Mouse (Mus musculus): ENCODE measurements around the gene Olfr1272. TPM values are rescaled to one million over a fixed set of nuclear protein-coding genes. Genes with fewer than 3 reads are reported as not detected.
"Not testable (repeated sequence)": the region's sequence is repeated elsewhere in the genome, so short reads cannot be mapped to it uniquely, and the experiment has no call there.

The Olfr1272 gene
- polyA plus RNA-seq (2014; fragmentation: Nextera tagmentation; extraction: Ambion mirVana) = not detected in 2 replicates

DNA sequence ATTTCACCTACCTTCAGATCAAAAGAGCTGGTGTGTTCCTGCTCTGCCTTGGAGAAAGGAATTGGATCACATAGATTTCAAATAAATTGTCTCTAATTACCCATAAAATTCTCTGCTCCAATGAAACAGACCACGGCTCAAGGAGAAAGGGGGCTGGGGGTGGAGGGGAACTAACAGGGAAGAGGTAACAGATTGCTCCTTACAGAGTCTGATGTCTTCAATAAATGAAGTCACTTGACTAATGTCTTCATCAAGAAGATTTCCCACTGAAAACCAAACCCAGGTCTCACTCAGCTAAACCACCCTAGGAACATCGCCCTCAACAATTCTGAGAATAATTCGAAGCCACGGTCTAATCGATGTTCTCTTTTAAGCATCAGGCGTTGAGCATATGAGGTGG is at the start of gene Olfr1272:
TSS of gene Olfr1272 (minus strand) at position 101 of the 400 bp plus-strand sequence.
- ATAC-seq (replicated peaks; ENCODE audit: low FRiP score, low TSS enrichment, low read depth) = no peak
- Histone ChIP-seq H3K36me3 (ENCODE audit: control insufficient read depth, insufficient read depth, low read length) (no peaks in the 10 kb centered on the region), H3K27ac (ENCODE audit: low read depth) (no peak within 1 kb of the TSS), H3K9ac (ENCODE audit: low read length) (no peak within 1 kb of the TSS), H3K4me1 (replicated peaks; ENCODE audit: control insufficient read depth, insufficient read depth, low read length) (no peaks in the 10 kb centered on the region), H3K4me2 (ENCODE audit: low read length) (no peak within 1 kb of the TSS), H3K4me3 (ENCODE audit: low read depth, low read length) (no peak within 1 kb of the TSS), H3K9me3 (ENCODE audit: control insufficient read depth, low read length) (no peaks in the 10 kb centered on the region), H3K27me3 (replicated peaks; ENCODE audit: control insufficient read depth, insufficient read depth, low read length) (no peaks in the 10 kb centered on the region)
- DNase-seq (ENCODE audit: low spot score) = no peak
- WGBS = 93% methylated on average over 6 of the region's 6 CpGs

DNA sequence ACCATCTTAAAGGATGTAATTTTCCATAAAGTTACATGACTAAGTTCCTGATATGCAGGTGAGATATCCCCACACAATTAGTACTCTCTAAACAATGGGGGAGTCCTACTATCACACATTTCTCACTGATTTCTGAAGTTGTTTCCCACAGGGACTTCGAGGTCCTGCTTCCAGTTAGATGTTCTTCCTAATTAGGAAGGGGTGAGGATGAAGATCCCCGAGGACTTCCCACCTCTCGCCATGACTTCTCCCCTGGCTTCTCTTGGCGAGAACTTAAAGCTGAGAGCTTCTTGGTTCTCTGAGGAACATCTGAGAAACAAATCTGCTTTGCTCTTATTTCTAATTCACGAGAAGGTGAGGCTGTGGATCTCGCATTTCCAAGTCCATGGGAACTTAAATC is 29.3 kb upstream of the Olfr1272 start, which contains the start of gene Gm13769:
TSS of gene Gm13769 (plus strand) at position 301 of the 400 bp plus-strand sequence.
- not testable (repeated sequence) for H3K9me3 ChIP-seq (ENCODE audit: control insufficient read depth, low read length); ATAC-seq (replicated peaks; ENCODE audit: low FRiP score, low TSS enrichment, low read depth); H3K4me3 ChIP-seq (ENCODE audit: low read depth, low read length); DNase-seq (ENCODE audit: low spot score); H3K27ac ChIP-seq (ENCODE audit: low read depth); H3K36me3 ChIP-seq (ENCODE audit: control insufficient read depth, insufficient read depth, low read length); H3K9ac ChIP-seq (ENCODE audit: low read length); H3K27me3 ChIP-seq (replicated peaks; ENCODE audit: control insufficient read depth, insufficient read depth, low read length); H3K4me2 ChIP-seq (ENCODE audit: low read length); H3K4me1 ChIP-seq (replicated peaks; ENCODE audit: control insufficient read depth, insufficient read depth, low read length)
- WGBS = no CpG with 5 or more reads among the region's 6 CpGs

DNA sequence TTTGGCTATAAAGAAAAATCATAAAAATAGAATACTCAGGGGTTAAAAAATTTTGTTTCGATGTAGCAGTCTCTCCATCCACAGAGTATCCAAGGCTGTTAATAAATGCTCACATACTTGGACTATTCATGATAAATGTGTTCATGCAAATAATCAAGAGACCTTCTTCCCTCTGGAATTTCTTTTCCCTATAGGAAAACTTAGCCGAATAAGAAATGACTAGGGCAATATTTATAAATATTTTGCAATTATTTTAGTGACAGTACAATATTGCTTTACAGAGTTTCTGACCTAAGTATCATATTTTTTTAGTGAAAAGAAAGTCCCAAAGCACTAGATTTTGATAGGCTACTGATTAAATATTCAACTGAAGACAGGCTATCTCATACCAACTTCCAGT is 21.7 kb downstream of the Olfr1272 start, which contains the start of gene Olfr1271:
TSS of gene Olfr1271 (minus strand) at position 101 of the 400 bp plus-strand sequence.
- no peaks in the 10 kb centered on the region for H3K27me3 ChIP-seq (replicated peaks; ENCODE audit: control insufficient read depth, insufficient read depth, low read length)
- no peak for DNase-seq (ENCODE audit: low spot score)
- no peaks in the 10 kb centered on the region for H3K9me3 ChIP-seq (ENCODE audit: control insufficient read depth, low read length)
- no peak within 1 kb of the TSS for H3K4me2 ChIP-seq (ENCODE audit: low read length)
- no peaks in the 10 kb centered on the region for H3K36me3 ChIP-seq (ENCODE audit: control insufficient read depth, insufficient read depth, low read length)
- H3K27ac ChIP-seq (ENCODE audit: low read depth) = no peak within 1 kb of the TSS
- H3K4me3 ChIP-seq (ENCODE audit: low read depth, low read length) = no peak within 1 kb of the TSS
- no peaks in the 10 kb centered on the region for H3K4me1 ChIP-seq (replicated peaks; ENCODE audit: control insufficient read depth, insufficient read depth, low read length)
- 90% methylated on average over 2 of the region's 2 CpGs for WGBS
- ATAC-seq (replicated peaks; ENCODE audit: low FRiP score, low TSS enrichment, low read depth) = no peak
- H3K9ac ChIP-seq (ENCODE audit: low read length) = no peak within 1 kb of the TSS

DNA sequence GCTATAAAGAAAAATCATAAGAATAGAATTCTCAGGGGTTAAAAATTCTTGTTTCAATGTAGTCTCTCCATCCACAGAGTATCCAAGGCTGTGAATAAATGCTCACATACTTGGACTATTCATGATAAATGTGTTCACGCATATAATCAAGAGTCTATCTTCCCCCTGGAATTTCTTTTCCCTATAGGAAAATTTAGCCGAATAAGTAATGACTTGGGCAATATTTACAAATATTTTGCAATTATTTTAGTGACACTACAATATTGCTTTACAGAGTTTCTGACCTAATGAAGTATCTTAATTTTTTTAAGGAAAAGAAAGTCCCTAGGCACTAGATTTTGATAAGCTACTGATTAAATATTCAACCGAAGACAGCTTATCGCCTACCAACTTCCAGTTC is 35.1 kb downstream of the Olfr1272 start, which contains the start of gene Olfr142:
TSS of gene Olfr142 (minus strand) at position 101 of the 400 bp plus-strand sequence.
- 93% methylated on average over 4 of the region's 4 CpGs for WGBS
- H3K36me3 ChIP-seq (ENCODE audit: control insufficient read depth, insufficient read depth, low read length) = no peaks in the 10 kb centered on the region

More for the DNA sequence above, 35.1 kb downstream of the Olfr1272 start, which contains the start of gene Olfr142:
- Histone ChIP-seq H3K27me3 (replicated peaks; ENCODE audit: control insufficient read depth, insufficient read depth, low read length) (no peaks in the 10 kb centered on the region), H3K4me2 (ENCODE audit: low read length) (no peak within 1 kb of the TSS), H3K9ac (ENCODE audit: low read length) (no peak within 1 kb of the TSS), H3K9me3 (ENCODE audit: control insufficient read depth, low read length) (no peaks in the 10 kb centered on the region), H3K27ac (ENCODE audit: low read depth) (no peak within 1 kb of the TSS), H3K4me3 (ENCODE audit: low read depth, low read length) (no peak within 1 kb of the TSS), H3K4me1 (replicated peaks; ENCODE audit: control insufficient read depth, insufficient read depth, low read length) (no peaks in the 10 kb centered on the region)
- no peak for DNase-seq (ENCODE audit: low spot score)
- ATAC-seq (replicated peaks; ENCODE audit: low FRiP score, low TSS enrichment, low read depth) = no peak

Other genes starting within 250 kb of the Olfr1272 start
- not detected in 2 replicates for gene Olfr140, start 229.2 kb downstream of the Olfr1272 start, polyA plus RNA-seq (2014; fragmentation: Nextera tagmentation; extraction: Ambion mirVana)
- not detected in 2 replicates for gene Olfr1269, start 171.4 kb downstream of the Olfr1272 start, polyA plus RNA-seq (2014; fragmentation: Nextera tagmentation; extraction: Ambion mirVana)
- not detected in 2 replicates for gene Olfr32, start 150.5 kb downstream of the Olfr1272 start, polyA plus RNA-seq (2014; fragmentation: Nextera tagmentation; extraction: Ambion mirVana)
- gene Olfr1270, start 139.8 kb downstream of the Olfr1272 start, polyA plus RNA-seq (2014; fragmentation: Nextera tagmentation; extraction: Ambion mirVana) = not detected in 2 replicates
- gene Olfr1506, start 68.3 kb downstream of the Olfr1272 start, polyA plus RNA-seq (2014; fragmentation: Nextera tagmentation; extraction: Ambion mirVana) = not detected in 2 replicates
- not detected in 2 replicates for gene Olfr142, start 35.2 kb downstream of the Olfr1272 start, polyA plus RNA-seq (2014; fragmentation: Nextera tagmentation; extraction: Ambion mirVana)
- gene Olfr1271, start 21.8 kb downstream of the Olfr1272 start, polyA plus RNA-seq (2014; fragmentation: Nextera tagmentation; extraction: Ambion mirVana) = not detected in 2 replicates
- gene Gm13769, start 29.4 kb upstream of the Olfr1272 start, polyA plus RNA-seq (2014; fragmentation: Nextera tagmentation; extraction: Ambion mirVana) = not detected in 2 replicates
- not detected in 2 replicates for gene Olfr1274-ps, start 105.8 kb upstream of the Olfr1272 start, polyA plus RNA-seq (2014; fragmentation: Nextera tagmentation; extraction: Ambion mirVana)

Measured in intestine, embryonic 14.5 days (tissue).